Mouse (Mus musculus) spleen, adult 18-20 months (tissue): ENCODE measurements around the gene Cnot11.

Source experiments
- DNase-seq, 2 experiments: peaks; one replicate each; pipeline ENCODE4 v3.0.0; 2022; ENCODE audit warnings: mixed read lengths in 2 of 2

Gene Cnot11

DNA sequence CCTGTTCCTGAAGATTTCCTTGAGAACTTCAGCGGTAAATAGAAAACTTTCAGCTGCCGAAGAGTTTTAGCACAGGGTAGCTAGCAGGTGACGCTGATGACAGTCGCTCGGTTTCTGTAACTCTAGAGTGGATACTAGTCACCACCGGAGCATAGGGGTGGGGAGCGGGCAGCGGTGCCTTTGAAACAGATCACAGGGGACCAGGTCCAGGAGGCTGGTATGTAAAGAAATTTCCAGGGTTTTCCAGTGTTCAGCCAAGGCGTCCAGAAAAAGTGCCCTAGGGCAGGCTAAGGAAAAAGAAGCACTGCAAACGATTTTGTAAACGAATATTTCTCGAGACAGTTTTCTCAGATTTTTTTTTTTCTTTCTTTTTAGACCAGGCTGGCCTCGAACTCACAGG, at the start of gene Cnot11:
Gene Cnot11 (plus strand): TSS at position 162 of the 400 bp plus-strand sequence.
- no peak for DNase-seq

DNA sequence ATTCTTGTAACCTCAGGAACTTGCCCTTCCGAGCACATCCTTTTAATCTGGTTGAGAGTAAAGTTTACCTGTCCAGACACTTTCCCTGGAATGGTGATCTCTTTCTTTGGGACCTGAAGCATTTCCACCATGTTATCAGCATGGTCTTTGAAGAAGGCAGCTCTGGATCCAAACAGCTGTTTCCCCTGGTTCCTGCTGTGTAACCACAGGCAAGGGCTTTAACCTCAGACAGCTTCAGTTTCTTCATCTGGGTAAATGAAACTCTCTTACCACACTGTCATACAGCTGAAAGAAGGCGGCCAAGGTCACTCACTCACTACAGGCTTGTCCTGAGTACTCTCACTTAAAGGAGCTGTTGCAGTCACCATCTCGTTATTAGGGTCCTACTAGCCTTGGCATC, 47.4 kb upstream of the Cnot11 start:
- no peak for DNase-seq

DNA sequence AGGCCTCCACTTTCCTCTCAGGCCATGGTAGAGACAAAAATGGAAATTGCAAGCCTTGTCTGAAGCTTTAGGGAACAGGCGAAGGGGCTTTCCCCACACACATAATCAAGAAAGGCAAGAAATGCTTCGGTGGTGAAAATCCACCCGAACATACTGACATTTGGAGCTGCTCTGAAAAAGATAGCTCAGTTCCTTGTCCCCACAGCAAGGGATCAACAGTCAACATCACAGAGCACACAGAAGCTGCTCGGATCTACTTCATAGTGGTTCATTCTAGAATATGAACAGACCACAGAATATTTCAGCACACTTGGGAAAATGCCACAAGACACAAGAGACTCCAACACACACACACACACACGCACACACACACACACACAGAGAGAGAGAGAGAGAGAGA, 41.6 kb upstream of the Cnot11 start:
- no peak for DNase-seq

DNA sequence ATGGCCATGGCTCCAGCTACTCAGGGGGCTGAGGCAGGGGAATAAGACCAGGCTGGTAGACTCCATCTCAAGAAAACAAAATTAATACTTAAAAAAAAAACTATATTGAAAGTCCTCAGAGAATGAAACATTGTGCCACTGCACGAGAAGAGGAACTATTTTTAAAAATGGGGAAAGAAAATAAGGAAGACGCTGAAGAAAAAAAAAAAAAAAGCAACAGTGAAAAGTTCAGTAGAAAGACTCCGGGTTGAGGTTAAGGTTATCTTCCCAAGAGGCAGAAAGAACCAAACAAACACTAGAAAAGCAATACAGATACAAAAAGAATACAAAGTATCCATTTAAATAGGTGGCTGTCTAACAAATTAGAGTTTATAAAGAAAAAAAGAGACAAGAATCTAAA, 41.1 kb upstream of the Cnot11 start:
- no peak for DNase-seq

DNA sequence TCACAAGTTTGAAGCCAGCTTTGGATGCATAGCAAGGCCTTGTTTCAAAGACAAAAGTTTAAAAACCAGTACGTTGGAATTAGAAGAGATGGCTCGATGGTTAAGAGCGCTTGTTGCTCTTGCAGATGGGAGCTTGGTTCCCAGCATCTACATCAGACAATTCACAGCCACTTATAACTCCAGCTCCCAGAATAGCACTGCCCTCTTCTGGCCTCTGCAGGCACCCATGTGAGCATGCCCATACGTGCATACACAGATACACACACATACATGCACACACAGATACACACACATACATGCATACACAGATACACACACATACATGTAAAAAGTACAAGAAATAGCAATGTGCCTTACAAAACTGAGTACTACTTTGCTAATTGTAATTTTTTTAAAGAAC, 37.8 kb upstream of the Cnot11 start:
- no peak for DNase-seq

DNA sequence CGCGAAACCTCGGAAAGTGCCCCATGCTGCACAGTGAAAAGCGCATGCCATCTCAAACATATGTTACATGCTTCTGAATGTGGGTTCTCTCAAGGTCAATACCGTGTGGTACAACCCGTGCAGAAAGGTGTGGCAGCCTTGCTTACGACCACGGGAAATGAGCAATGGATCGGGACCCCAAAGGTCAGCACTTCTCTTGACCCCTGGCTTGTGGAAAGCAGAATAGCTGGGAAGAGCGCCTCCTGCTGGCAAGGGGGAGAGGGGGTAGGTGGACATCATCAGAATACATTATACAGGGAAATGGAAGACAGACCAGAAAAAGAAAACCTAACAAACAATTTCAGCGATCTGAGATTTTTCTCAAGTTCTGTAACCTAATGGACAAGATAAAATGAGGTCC, 37.0 kb upstream of the Cnot11 start:
- no peak for DNase-seq

DNA sequence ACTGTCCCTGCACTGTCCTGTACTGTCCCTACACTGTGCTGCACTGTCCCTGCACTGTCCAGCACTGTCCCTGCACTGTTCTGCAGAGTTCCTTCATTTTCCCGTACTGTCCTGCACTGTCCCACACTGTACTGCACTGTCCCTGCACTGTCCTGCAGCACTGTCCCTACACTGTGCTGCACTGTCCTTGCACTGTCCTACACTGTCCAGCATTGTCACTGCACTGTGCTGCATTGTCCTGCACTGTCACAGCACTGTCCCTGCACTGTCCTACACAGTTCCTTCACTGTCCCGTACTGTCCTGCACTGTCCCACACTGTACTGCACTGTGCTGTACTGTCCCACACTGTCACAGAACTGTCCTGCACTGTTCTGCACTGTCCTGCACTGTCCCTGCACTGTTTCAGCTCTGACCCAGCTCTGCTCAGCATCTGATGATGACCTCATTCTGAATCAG, 35.3 kb upstream of the Cnot11 start:
- no peak for DNase-seq

DNA sequence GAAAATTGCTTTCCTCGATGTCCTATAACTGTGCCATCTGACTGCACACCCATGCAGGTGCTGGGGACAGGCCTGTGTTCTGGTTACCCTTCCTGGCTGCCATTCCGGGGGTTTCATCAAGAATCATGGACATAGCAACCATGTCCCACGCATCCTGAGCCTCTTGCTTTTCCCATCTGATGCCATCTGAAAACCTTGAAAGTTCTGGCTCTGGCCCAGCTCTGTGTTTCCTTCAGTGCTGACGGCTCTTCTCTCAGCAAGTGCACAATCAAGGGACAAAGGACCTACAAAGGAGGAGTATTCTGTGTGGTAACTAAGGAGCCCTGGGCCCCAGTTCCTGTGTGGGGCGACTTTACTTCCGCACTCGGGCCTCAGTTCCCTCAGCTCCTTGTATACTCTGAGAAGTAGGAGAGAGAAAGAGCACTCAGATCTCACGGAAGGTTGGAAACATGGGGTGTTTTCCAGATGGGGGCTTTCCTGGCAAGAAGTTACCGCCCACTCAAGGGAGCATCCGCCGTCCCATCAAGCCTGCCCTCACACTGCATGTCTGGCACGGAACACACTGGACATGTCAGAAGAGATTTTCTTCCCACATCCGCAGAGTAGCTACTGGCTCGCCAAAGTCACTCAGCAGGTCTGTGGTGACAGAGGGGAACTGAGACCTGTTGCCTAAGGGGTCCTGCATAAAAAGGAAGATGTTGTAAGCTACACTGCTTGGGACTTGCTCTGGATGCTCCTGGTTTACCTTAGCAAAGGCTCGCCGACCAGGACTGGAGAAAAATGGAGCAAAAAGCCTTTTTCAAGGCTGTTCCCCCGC, 31.8 kb upstream of the Cnot11 start:
- peak; percentile 27 to 31 for DNase-seq

DNA sequence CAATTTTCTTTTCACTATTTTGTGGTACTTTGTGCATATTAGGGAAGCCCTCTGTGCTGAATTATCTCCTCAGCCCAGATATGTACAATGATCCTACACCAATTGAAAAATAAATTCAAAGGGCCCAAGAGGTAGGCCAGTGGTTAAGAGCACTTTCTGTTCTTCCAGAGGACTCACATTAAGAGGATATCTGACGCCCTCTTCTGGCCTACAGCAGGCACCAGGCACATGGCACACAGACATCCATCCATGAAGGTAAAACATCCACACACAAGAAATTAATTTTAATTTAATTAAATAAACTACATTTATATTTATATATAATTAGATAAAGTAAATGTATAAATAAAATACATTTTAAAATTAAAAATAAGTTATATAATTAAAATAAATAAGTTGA, 30.5 kb upstream of the Cnot11 start:
- DNase-seq: no peak

DNA sequence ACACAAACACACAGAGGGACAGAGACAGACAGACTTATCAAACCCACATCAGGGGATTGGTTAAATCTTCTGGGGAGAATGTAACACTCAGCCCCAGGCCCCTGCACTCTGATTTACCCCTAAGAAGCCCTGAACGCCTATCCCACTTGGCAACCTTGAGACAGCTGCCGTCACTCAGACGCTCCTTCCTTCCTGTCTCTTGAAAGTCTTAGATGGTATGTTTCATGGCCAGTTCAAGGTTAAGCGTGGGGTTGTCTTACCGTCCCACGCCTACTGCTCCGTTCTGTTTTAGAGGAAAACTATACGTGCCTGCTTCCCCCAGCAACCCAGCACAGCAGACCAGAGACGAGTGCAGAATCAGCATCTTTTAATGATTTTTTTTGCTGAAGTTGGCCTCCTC, 29.2 kb upstream of the Cnot11 start:
- DNase-seq: no peak

DNA sequence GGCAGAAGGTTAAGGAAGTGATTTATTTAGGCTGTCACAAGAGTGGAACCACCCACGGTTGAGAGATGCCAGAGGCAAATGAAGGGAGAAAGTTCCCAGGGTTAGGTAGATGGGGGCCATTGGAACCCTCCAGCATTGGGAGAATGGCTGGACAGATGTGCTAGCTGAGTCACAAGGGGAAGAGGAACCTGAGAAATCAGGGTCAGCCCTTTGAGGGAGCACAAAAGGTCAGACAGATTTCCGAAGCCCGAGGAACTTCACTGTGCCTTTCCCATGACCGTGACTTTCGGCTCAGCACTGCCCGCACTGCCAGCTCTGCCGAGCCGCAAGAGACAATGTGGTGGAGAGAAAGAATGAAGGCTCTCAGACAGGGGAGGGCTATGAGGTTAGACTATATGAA, 23.0 kb upstream of the Cnot11 start:
- no peak for DNase-seq

DNA sequence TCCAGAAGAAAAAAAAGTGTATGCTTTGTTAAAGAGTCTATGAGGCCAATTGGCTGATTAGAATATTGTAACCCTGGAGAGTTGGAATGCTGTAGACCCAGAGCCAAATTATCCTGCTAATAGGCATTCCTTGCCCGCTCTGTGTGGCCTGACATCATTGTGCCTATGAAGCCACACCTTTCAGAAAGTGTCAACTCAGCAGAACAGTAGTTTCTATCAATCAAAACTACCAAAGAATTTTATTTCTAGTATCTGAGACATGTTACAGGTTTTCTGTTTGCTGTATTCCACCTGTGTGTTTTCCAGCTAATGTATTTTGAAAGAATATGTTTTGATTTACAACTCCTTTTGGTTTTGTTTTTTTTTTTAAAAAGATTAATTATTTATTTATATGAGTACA, 22.6 kb upstream of the Cnot11 start:
- no peak for DNase-seq

DNA sequence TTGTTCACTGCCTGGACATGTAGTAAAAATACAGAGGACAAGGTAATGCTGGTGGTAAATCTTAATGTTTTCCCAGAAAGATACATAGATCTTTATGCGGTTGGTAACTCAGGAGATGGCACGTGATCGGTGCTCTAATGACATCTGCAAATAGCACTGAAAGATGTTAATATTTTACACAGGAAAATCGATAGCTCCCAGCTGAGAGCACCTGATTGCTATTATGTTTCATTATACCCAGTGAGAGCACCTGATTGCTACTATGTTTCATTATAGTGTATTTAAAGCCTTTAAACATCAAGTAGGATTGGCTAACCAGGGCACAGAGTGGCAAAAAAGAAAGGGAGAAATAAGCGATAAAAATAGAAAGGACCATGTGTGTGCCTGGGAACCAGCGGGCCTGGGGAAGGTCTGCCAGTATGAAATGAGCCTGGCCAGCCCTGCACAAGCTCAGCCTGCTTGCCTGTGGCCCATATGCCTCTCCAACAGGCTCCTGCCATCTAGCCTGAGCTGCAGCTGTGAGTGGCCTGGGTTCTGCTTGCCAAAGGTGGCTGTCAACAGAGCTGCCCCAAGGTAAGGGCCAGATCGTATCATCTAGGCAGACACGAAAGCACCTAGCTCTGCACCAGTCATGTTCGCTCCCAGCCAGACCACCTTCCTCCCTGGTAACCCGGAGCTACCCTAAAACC, 19.3 kb upstream of the Cnot11 start:
- no peak for DNase-seq

DNA sequence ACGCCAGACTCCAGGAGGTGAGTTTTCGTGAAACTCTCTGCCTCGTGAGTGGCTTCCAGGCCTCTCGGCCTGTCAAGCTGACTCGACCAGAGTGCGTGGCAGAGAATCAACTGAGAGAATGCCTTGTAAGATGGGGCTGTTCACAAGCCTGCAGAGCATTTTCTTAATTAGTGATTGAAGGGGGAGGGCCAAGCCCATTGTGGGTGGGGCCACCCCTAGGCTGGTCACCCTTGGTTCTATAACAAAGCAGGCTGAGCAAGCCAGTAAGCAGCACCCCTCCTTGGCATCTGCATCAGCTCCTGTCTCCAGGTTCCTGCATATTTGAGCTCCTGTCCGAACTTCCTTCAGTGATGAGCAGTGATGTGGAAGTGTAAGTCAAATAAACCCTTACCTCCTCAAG, 13.5 kb upstream of the Cnot11 start:
- DNase-seq: no peak

DNA sequence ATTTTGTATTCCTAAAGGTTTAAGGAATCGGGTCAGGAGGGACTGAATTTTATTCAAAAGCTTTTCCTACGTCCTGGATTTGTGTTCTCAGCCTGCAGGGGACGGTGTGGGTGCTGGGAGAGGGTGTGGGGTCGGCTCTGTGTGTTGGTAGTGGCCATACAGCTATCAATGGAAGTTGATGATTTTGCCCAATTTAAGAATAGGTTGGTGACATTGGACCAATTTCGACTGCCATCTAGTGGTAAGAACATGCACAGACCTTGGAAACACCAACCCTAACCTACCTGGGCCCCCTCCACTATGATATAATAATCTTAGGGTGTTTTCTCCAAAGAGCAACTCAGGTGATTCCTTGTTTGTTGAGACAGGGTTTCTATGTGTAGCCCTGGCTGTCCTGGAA, 12.3 kb upstream of the Cnot11 start:
- no peak for DNase-seq

DNA sequence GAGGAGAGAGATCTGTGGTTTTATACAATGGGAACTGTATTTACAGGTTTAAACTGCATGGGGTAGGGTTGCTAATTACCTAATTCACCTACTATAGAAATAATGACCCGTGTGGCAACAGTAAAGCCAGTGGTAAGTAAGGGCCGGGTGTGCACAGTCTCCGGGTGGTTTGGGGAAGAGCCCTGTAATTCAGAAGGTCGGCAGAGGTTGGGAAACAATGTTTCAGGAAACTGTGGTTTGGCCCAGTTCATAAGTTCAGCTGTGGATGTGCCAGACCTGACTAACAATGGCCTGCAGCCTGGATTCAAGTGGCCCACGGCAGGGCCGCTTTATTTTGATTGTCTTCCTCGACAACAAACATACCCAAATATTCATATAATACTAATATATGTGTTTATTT, 9.0 kb upstream of the Cnot11 start:
- no peak for DNase-seq

DNA sequence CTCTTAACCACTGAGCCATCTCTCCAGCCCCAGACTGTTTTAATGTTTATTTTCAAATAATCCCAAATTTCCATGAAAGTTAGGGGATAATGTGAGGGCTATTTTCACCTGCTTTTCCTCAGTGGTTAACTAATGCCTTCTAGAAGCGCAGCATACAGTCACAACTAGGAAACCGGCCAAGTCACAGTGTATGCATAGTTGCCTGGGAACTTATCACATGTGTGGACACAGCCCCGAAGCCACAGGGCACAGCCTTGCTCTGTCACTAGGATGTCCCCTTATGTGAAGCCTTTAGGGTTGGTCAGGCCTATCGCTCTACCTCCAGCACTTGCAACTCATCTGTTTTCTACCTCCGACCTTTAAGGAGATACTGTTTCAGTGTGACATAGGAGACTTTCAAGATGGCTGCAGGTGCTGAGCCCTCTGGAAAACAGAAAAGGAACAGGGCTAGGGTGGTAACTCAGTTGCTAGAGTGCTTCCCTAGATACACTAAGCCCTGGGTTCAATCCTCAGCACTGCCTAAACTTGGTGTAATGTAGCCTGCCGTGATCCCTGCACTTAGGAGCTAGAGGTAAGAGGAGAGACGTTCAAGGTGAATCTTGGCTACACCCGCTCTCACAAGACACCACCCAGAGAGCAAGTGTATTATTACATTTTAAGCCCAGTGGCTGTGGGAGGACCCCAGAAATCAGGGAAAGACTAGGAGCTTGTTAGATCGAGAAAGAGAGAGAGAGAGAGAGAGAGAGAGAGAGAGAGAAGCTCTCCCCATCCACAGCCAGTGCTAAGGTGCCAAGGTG, 8.2 kb upstream of the Cnot11 start:
- no peak for DNase-seq

DNA sequence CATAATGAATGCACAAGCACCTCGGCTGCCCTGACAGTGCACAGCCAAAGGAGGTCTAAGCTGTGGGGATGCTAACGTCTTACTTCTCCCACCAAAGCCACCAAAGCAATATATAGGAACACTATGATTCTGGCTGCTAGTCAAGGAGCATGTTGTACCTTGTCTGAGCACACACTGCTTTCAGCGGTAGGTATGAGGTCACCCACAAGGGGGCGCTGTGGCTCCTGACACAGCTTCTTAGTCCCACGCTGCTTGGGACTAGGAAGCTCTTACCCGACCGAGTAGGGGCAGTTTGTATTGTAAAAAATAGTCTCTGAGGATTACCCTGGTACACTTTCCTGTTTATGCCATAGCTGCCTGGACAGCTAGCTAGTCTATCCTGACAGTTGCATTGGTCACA, 7.4 kb upstream of the Cnot11 start:
- DNase-seq: peak; percentile 49 to 78

DNA sequence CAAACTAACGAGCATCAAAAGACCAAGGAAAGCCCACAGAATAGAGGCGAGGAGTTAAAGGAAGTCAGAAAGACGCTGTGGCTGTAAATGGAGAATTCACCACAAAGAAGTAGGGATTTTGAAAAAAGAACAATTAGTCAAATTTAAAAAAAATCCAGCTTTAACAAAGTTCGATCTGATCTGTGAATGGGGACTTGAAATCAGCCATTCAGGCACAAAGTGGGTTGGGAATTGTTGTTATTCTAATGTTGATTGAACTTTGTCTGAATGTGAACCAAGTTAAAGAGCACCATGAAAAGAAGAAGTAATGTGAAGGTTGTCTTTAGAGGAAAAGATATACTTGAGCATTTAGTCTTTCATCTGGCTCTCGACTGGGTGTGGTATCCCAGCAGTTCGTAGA, 6.5 kb upstream of the Cnot11 start:
- DNase-seq: no peak

DNA sequence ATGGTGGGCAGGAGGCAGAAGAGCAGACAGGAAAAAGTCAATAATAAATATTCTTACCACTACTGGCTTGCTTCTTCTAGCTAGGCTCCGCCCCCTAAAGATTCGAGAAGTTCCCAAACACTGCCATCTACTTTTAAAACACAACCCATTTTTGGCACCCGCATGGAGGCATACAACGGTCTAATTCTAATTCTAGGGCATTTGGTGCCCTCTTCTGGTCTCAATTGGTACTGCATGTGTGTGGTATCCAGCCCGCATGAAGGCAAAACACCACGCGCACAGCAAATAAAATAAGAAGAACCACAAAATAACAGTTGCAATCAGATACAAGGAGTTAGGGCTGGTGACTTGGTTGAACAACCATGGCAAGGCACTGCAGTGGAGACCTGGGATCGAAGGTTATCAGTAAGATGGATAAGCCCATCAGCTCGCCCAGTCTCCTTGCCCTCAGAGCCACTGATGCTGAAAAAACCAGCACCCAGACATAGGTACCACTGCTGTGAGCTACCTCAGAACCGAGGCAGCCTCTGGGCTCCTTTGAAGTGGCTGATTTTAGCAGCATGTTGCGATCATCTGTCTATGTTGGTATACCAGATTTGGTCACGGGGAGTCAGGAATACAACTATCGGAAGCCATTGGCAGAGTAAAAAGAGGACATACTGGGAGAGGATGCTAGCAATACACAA, 4.4 kb upstream of the Cnot11 start:
- peak in 1 of 2 experiments; percentile 73 for DNase-seq

DNA sequence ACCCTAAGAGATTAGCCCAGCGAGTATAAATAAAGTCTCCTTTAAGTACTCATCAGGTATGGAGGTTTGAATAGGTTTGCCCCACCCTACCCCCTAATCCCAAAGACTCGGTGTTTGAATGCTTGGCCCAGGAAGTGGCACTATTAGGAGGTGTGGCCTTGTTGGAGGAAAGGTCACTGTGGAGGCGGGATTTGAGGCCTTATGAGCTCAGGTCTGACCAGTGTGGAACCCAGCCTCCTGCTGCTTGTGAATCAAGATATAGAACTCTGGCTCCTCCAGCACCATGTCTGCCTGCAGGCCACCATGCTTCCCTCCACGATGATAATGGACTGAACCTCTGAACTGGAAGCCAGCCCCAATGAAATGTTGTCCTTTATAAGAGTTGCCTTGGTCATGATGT, 3.8 kb upstream of the Cnot11 start:
- no peak for DNase-seq

DNA sequence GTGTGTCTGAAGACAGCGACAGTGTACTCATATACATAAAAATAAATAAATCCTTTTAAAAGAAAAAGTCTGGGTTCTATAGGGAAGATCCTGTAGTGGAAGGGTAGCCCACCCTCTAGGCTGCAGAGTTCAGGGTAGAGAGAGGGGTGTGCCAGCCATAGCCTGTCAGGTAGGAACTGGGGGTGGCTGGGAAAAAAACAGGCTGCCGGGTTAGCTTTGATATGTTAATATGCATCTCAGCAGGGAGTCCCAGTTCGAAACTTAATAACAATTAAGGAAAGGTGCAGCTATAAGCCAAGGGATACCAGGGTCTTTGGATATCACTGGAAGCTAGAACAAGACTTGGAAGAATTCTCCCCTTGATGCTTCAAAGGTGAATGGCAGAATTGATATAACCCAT, 875 bp upstream of the Cnot11 start:
- no peak for DNase-seq
